8 mouse cellular contexts compared by ENCODE assay signal in genomic region chrX:142804596-142804995, GRCm38 (mm10).
DNase-seq lines count a peak whose midpoint lies in the region; ATAC-seq and TF ChIP-seq lines count a peak whose summit lies in the region.

No protein-coding gene starts in this region.

- H3K4me1 ChIP-seq in hindbrain, embryonic 14.5 days (replicated peaks; ENCODE audit: control insufficient read depth, insufficient read depth, low read length) = no peaks in the 10 kb centered on the region
- no peaks in the 10 kb centered on the region for H3K4me1 ChIP-seq in hindbrain, embryonic 12.5 days
- H3K4me1 ChIP-seq in liver, postnatal 0 days (ENCODE audit: insufficient read depth) = no peaks in the 10 kb centered on the region

- 74% methylated on average over 3 of the region's 3 CpGs for WGBS in hindbrain, embryonic 14.5 days
- 92% methylated on average over 3 of the region's 3 CpGs for WGBS in hindbrain, embryonic 12.5 days
- WGBS in liver, postnatal 0 days (ENCODE audit: insufficient replicate concordance) = 74% methylated on average over 3 of the region's 3 CpGs

- no peak for TF ChIP-seq EP300 in liver, postnatal 0 days (IDR thresholded peaks at IDR 0.05; ENCODE audit: low read depth)

- no peak overlapping the region for H3K27ac ChIP-seq in hindbrain, embryonic 14.5 days
- no peak overlapping the region for H3K27ac ChIP-seq in hindbrain, embryonic 12.5 days
- H3K27ac ChIP-seq in liver, postnatal 0 days (ENCODE audit: low read depth) = no peak overlapping the region

- no peaks in the 10 kb centered on the region for H3K9me3 ChIP-seq in hindbrain, embryonic 14.5 days (ENCODE audit: control insufficient read depth, low read length)
- no peaks in the 10 kb centered on the region for H3K9me3 ChIP-seq in hindbrain, embryonic 12.5 days (replicated peaks)
- H3K9me3 ChIP-seq in liver, postnatal 0 days (ENCODE audit: low read length) = no peaks in the 10 kb centered on the region

- H3K36me3 ChIP-seq in hindbrain, embryonic 14.5 days (replicated peaks; ENCODE audit: control insufficient read depth, insufficient read depth) = no peaks in the 10 kb centered on the region
- H3K36me3 ChIP-seq in hindbrain, embryonic 12.5 days = no peaks in the 10 kb centered on the region
- no peaks in the 10 kb centered on the region for H3K36me3 ChIP-seq in liver, postnatal 0 days (replicated peaks; ENCODE audit: insufficient read depth, low read length)

- H3K4me3 ChIP-seq in hindbrain, embryonic 14.5 days (replicated peaks; ENCODE audit: low read length) = no peak overlapping the region
- no peak overlapping the region for H3K4me3 ChIP-seq in hindbrain, embryonic 12.5 days
- H3K4me3 ChIP-seq in liver, postnatal 0 days (ENCODE audit: low read depth, low read length) = no peak overlapping the region

- 0 out of 2 replicates have a peak, but pooled peaks cover 3% of the 10 kb centered on the region for H3K27me3 ChIP-seq in hindbrain, embryonic 14.5 days (ENCODE audit: control insufficient read depth, insufficient read depth, low read length)
- H3K27me3 ChIP-seq in hindbrain, embryonic 12.5 days = no peaks in the 10 kb centered on the region; the same call in 1 of the 2 replicates
- H3K27me3 ChIP-seq in liver, postnatal 0 days (ENCODE audit: insufficient read depth, low read length) = no peaks in the 10 kb centered on the region

- no peak overlapping the region for H3K4me2 ChIP-seq in hindbrain, embryonic 14.5 days (replicated peaks)
- no peak overlapping the region for H3K4me2 ChIP-seq in hindbrain, embryonic 12.5 days (replicated peaks)
- no peak overlapping the region for H3K4me2 ChIP-seq in liver, postnatal 0 days (ENCODE audit: low read depth, low read length)

- peak; percentile 56 for DNase-seq in hindbrain, embryonic 14.5 days (ENCODE audit: low spot score)
- DNase-seq in right cerebral cortex, adult 18-20 months = peak; percentile 8
- DNase-seq in right cerebral cortex, postnatal 25 days = no peak
- peak; percentile 64 to 72 for DNase-seq in cerebellum, postnatal 25 days
- no peak for DNase-seq in spleen, postnatal 10 days (ENCODE audit: low spot score in 2 of 2)
- no peak for DNase-seq in urinary bladder, postnatal 4 days (ENCODE audit: low spot score in 2 of 2)
- no peak for DNase-seq in liver, postnatal 0 days

- no peak overlapping the region for H3K9ac ChIP-seq in hindbrain, embryonic 14.5 days
- no peak overlapping the region for H3K9ac ChIP-seq in hindbrain, embryonic 12.5 days
- H3K9ac ChIP-seq in liver, postnatal 0 days (replicated peaks) = no peak overlapping the region

- TF ChIP-seq CTCF in liver, postnatal 0 days (IDR thresholded peaks at IDR 0.05; ENCODE audit: low read depth) = no peak

- 0 out of 2 replicates have a peak, but pooled peaks have one; percentile 34 for ATAC-seq in hindbrain, embryonic 14.5 days (ENCODE audit: low FRiP score)
- no peak for ATAC-seq in hindbrain, embryonic 12.5 days (ENCODE audit: low FRiP score)
- no peak for ATAC-seq in liver, postnatal 0 days

Comparison
In these comparisons a context has a peak if more than half of its experiments do, and no peak if none do; other contexts are left out.
1. DNase-seq: peak in hindbrain, embryonic 14.5 days (single experiment), right cerebral cortex, adult 18-20 months (single experiment) and cerebellum, postnatal 25 days (2 of 2); none in right cerebral cortex, postnatal 25 days (single experiment), spleen, postnatal 10 days (0 of 2), urinary bladder, postnatal 4 days (0 of 2) and liver, postnatal 0 days (single experiment).